Mouse (Mus musculus) liver, adult 2 months (tissue): ENCODE results near the gene Slc33a1. TPM values are rescaled to one million over a fixed set of nuclear protein-coding genes. Genes with fewer than 3 reads are reported as not detected.

Source experiments
- DNase-seq: peaks from one replicate; pipeline ENCODE4 v3.0.0-alpha.2; 2011; ENCODE audit warnings: low read depth, low spot score; ENCODE audit errors: extremely low read depth
- H3K27ac ChIP-seq: fragments of 200-500 bp; replicated peaks from 2 replicates; pipeline ENCODE4 v1.5.1; 2012; ENCODE audit warnings: low read depth, mild to moderate bottlenecking, control low read depth, inconsistent platforms, low read length; ENCODE audit not compliant: insufficient read depth
- H3K27me3 ChIP-seq: fragments of 200-500 bp; 2 replicates; pipeline ENCODE4 v1.6.1; 2012; ENCODE audit warnings: mild to moderate bottlenecking, moderate library complexity, low read length, inconsistent platforms; ENCODE audit not compliant: control insufficient read depth, insufficient read depth
- H3K36me3 ChIP-seq: fragments of 200-500 bp; 2 replicates; pipeline ENCODE4 v1.6.1; 2012; ENCODE audit warnings: low read length, inconsistent platforms; ENCODE audit not compliant: control insufficient read depth, insufficient read depth
- H3K4me1 ChIP-seq: fragments of 200-500 bp; 2 replicates; pipeline ENCODE4 v1.6.1; 2011; ENCODE audit warnings: low read length; ENCODE audit not compliant: control insufficient read depth, insufficient read depth
- H3K4me3 ChIP-seq: fragments of 200-500 bp; 2 replicates; pipeline ENCODE4 v1.5.1; 2011; ENCODE audit warnings: low read depth, mild to moderate bottlenecking, control low read depth, low read length, moderate library complexity; ENCODE audit not compliant: insufficient read depth
- H3K79me2 ChIP-seq: fragments of 200-500 bp; 2 replicates; pipeline ENCODE4 v1.6.1; 2012; ENCODE audit warnings: inconsistent platforms, mild to moderate bottlenecking, low read length, moderate library complexity; ENCODE audit not compliant: control insufficient read depth, insufficient read depth
- H3K9ac ChIP-seq: fragments of 200-500 bp; 2 replicates; pipeline ENCODE4 v1.6.1; 2012; ENCODE audit warnings: low read depth, mild to moderate bottlenecking, control low read depth, inconsistent platforms, low read length
- CTCF ChIP-seq: fragments of 200-500 bp; IDR thresholded peaks from 2 replicates; pipeline ENCODE4 v1.5.1; 2011; ENCODE audit warnings: low read depth, low read length, control low read depth
- POLR2A ChIP-seq: fragments of 200-500 bp; IDR thresholded peaks from 2 replicates; pipeline ENCODE4 v1.6.1; 2011; ENCODE audit warnings: low read length, control low read depth; ENCODE audit not compliant: insufficient read depth; ENCODE audit errors: extremely low read depth
- WGBS: fragments of 180-500 bp; shearing (Covaris S2); methylation state at CpG from one replicate; pipeline ENCODE4 v1.1.7; 2018; 5-methylcytosine and 5-hydroxymethylcytosine counted together
- polyA plus RNA-seq: library from polyadenylated mRNA; depleted of rRNA; stranded (reverse); fragments of >200 nt; gene quantifications from 2 replicates; pipeline ENCODE4 v1.2.3, GENCODE M21; 2012; rRNA removed
- total RNA-seq: library from RNA; depleted of rRNA; stranded (reverse); fragments of >200 nt; gene quantifications from 2 replicates; pipeline ENCODE4 v1.2.3, GENCODE M21; 2014; rRNA removed

The Slc33a1 gene
- total and polyA plus RNA-seq, 2 experiments: 28.6 to 66.7 TPM

GRCm38 (mm10) chr3:63893677-63894076, 70.9 kb downstream of the Slc33a1 start:
- Histone ChIP-seq H3K4me3 (no peak overlapping the region), H3K27ac (no peak overlapping the region)

DNA sequence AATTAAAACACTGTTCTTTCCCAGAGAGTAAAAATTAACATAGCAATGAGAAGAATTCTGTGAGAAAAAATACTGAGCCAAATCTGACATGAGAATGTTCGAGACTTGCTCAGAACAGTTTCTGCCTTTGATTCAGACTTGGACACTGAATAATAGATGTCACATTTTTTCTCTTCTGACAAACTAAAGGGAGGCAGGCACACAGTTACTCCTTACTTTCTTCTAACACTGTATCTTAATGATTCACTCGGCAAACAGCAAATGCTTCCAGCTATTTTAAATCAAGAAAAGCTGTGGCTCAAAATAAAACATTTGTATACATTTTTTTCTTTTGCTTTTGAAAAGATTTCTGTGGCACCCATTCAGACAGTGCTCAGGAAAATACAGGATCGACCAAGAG, 72.4 kb downstream of the Slc33a1 start:
- Histone ChIP-seq H3K27me3 (no peaks in the 10 kb centered on the region), H3K4me1 (no peaks in the 10 kb centered on the region), H3K4me3 (no peak overlapping the region), H3K79me2 (no peaks in the 10 kb centered on the region), H3K27ac (no peak overlapping the region), H3K9ac (no peak overlapping the region), H3K36me3 (no peaks in the 10 kb centered on the region)
- whole genome bisulfite sequencing: 61% methylated on average over 3 of the region's 3 CpGs
- TF ChIP-seq CTCF: no peak
- TF ChIP-seq POLR2A: no peak
- no peak for DNase-seq

More at GRCm38 (mm10) chr3:63893677-63894076, 70.9 kb downstream of the Slc33a1 start:
- Histone ChIP-seq H3K4me1 (no peaks in the 10 kb centered on the region), H3K27me3 (no peaks in the 10 kb centered on the region), H3K36me3 (no peaks in the 10 kb centered on the region), H3K79me2 (no peaks in the 10 kb centered on the region), H3K9ac (no peak overlapping the region)
- TF ChIP-seq CTCF (no peak), POLR2A (no peak)
- WGBS: 31% methylated on average over 7 of the region's 7 CpGs
- peak; percentile 14 for DNase-seq

Other genes starting within 250 kb of the Slc33a1 start
- under 0.01 TPM in 1 of 2 replicates, not detected in the other for gene Plch1, start 65.3 kb downstream of the Slc33a1 start, total RNA-seq
- not detected in 2 replicates for gene Plch1, start 65.3 kb downstream of the Slc33a1 start, polyA plus RNA-seq
- 8.9 and 11.0 TPM in 2 replicates for gene E130311K13Rik, start 35.3 kb downstream of the Slc33a1 start, total RNA-seq
- gene E130311K13Rik, start 35.3 kb downstream of the Slc33a1 start, polyA plus RNA-seq: 6.0 and 7.0 TPM in 2 replicates
- gene Gmps, start 11.3 kb upstream of the Slc33a1 start, total RNA-seq: 9.2 and 9.6 TPM in 2 replicates
- 2.8 and 3.4 TPM in 2 replicates for gene Gmps, start 11.3 kb upstream of the Slc33a1 start, polyA plus RNA-seq
- under 0.01 TPM in 2 replicates for gene Vmn2r1, start 116.8 kb upstream of the Slc33a1 start, total RNA-seq
- not detected in 2 replicates for gene Vmn2r1, start 116.8 kb upstream of the Slc33a1 start, polyA plus RNA-seq
- not detected in 2 replicates for gene Vmn2r2, start 177.2 kb upstream of the Slc33a1 start, total RNA-seq
- not detected in 2 replicates for gene Vmn2r2, start 177.2 kb upstream of the Slc33a1 start, polyA plus RNA-seq